Mouse (Mus musculus): ENCODE measurements at regions not wholly inside any gene's neighbourhood (a gene's known extent, or its start where the extent isn't known, plus 50 kb on each side); places are given as distances from the start of the nearest gene placed in this dataset.

DNA sequence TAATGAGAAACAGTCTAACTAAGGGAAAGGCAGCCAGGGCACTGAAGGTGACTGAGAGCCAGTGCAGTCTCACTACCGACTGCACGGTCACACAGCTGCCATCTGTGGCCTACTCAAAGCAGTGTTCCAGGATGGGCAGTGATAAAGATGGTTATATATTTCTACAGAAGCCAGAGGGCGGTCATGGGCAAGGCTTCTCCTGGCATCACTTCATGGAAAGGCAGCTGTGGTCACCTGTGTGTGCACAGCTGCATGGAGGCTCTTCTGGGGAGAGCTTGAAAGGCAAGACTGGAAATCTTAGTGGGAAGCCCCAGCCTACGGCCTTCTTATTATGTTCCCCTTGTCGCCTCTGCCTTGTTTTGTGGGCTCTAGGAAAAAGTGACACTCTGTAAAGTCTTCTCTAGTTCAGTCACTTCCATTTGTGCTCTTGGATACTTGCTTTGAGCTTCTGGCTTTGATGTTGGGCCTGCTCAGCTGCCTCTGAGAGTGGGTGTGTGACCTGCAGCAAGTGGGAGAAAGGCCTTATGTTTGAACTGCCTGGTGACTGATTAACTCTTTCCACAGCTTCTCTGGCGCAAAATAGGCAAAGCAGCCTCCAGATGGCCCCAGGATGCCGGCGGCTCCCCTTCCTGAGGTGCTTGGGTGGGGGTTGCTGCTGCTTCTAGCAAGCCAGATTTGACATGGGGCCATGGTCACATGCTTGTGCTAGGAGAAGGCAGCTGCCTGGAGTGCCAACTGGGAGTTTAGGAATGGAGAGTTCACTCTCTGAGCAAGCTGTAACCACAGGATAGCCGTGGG, 141.4 kb upstream of the Pdzrn3 start:
- Histone ChIP-seq H3K36me3 (ENCODE audit: insufficient read depth) (no peaks in the 10 kb centered on the region), H3K4me2 (no peak overlapping the region), H3K9ac (no peak overlapping the region), H3K4me1 (ENCODE audit: insufficient read depth) (peaks cover 11% of the 10 kb centered on the region), H3K27ac (ENCODE audit: low read depth) (peak overlapping the region; percentile 66), H3K9me3 (ENCODE audit: low read depth, low read length) (no peaks in the 10 kb centered on the region), H3K27me3 (ENCODE audit: insufficient read depth, low read length) (no peaks in the 10 kb centered on the region), H3K4me3 (ENCODE audit: low read depth, low read length) (no peak overlapping the region)
- 24% methylated on average over 9 of the region's 9 CpGs for WGBS
- DNase-seq (peak; percentile 66), ATAC-seq (ENCODE audit: insufficient read depth) (peak; percentile 76)
- TF ChIP-seq CTCF (IDR thresholded peaks at IDR 0.05; ENCODE audit: low read depth): peak; percentile 26; the same call in 1 of the 2 replicates

DNA sequence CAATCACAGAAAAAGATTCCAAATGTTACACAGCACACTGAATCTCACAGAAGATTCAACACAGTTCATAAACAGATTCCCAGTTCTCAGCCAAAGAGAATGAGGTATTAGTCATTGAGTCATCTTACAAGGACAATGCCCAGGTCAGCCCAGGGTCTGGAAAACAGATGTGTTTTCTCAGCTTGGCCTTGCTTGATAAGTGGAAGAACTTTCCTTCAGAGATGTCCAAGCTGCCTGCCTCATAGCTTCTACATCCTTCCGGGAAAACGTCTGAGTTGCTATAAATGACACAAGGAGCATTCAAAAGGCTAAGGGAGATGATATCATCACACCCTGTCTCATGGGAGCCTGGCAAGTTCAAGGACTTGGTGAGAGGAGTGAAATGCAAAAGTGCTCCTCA, 139.9 kb upstream of the Pdzrn3 start:
- no peak overlapping the region for H3K4me2 ChIP-seq
- H3K9ac ChIP-seq: no peak overlapping the region
- H3K36me3 ChIP-seq (ENCODE audit: insufficient read depth): no peaks in the 10 kb centered on the region
- TF ChIP-seq CTCF (IDR thresholded peaks at IDR 0.05; ENCODE audit: low read depth): no peak
- H3K4me3 ChIP-seq (ENCODE audit: low read depth, low read length): no peak overlapping the region
- H3K27ac ChIP-seq (ENCODE audit: low read depth): no peak overlapping the region
- H3K4me1 ChIP-seq (ENCODE audit: insufficient read depth): peaks cover 11% of the 10 kb centered on the region
- WGBS: 30% methylated on average over 2 of the region's 2 CpGs
- DNase-seq: no peak
- H3K27me3 ChIP-seq (ENCODE audit: insufficient read depth, low read length): no peaks in the 10 kb centered on the region
- H3K9me3 ChIP-seq (ENCODE audit: low read depth, low read length): no peaks in the 10 kb centered on the region
- ATAC-seq (ENCODE audit: insufficient read depth): no peak

DNA sequence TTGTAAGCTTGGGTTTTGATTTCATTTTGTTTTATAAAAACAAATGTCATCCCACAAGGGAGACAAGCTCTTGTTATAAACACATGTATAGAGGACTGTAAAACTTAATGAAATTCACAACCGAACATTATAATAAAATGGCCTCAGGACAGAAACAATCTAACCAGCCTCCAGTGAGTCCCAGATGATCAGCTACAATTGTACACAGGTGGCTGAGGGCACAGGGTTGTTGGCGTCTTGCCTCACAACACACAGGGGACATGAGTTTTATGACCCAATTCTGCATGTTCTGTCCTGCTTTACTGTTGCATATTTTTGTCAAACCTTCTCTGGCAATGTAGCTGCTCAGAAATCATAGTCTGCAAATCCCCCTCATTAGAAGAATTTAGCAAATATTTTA, 136.0 kb upstream of the Pdzrn3 start:
- WGBS: 84% methylated on average over 2 of the region's 2 CpGs
- ATAC-seq (ENCODE audit: insufficient read depth) (no peak), DNase-seq (no peak)
- no peak overlapping the region for H3K27ac ChIP-seq (ENCODE audit: low read depth)
- 0 out of 2 replicates have a peak, but pooled peaks cover 2% of the 10 kb centered on the region for H3K4me1 ChIP-seq (ENCODE audit: insufficient read depth)
- no peaks in the 10 kb centered on the region for H3K27me3 ChIP-seq (ENCODE audit: insufficient read depth, low read length)
- H3K4me2 ChIP-seq: no peak overlapping the region
- no peaks in the 10 kb centered on the region for H3K9me3 ChIP-seq (ENCODE audit: low read depth, low read length)
- no peaks in the 10 kb centered on the region for H3K36me3 ChIP-seq (ENCODE audit: insufficient read depth)
- TF ChIP-seq CTCF (IDR thresholded peaks at IDR 0.05; ENCODE audit: low read depth): no peak
- no peak overlapping the region for H3K4me3 ChIP-seq (ENCODE audit: low read depth, low read length)
- no peak overlapping the region for H3K9ac ChIP-seq

DNA sequence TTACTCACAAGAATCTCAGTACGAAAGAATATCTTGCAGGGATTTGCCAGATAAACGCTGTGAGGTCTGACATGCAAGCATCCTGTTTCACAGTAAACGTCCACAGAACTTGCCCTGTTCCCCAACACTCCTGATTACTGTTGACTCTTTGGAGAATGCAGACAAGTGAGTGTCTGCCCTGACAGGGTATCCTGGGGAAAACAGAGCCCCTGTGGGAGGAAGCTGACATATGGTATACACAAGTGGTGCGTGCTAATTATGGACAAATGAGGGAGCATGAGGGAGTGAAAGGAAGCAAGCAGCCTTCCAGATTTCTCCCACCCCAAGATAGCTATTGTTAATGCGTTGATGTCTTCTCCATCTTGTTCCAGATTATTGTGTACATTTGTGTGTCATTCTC, 124.5 kb upstream of the Pdzrn3 start:
- H3K4me2 ChIP-seq: no peak overlapping the region
- H3K27ac ChIP-seq (ENCODE audit: low read depth): no peak overlapping the region
- 19% methylated on average over 5 of the region's 5 CpGs for WGBS
- DNase-seq (peak; percentile 19), ATAC-seq (ENCODE audit: insufficient read depth) (no peak)
- H3K36me3 ChIP-seq (ENCODE audit: insufficient read depth): no peaks in the 10 kb centered on the region
- no peak overlapping the region for H3K9ac ChIP-seq
- no peaks in the 10 kb centered on the region for H3K4me1 ChIP-seq (ENCODE audit: insufficient read depth)
- no peaks in the 10 kb centered on the region for H3K9me3 ChIP-seq (ENCODE audit: low read depth, low read length)
- H3K27me3 ChIP-seq (ENCODE audit: insufficient read depth, low read length): no peaks in the 10 kb centered on the region
- no peak overlapping the region for H3K4me3 ChIP-seq (ENCODE audit: low read depth, low read length)
- TF ChIP-seq CTCF (IDR thresholded peaks at IDR 0.05; ENCODE audit: low read depth): no peak

DNA sequence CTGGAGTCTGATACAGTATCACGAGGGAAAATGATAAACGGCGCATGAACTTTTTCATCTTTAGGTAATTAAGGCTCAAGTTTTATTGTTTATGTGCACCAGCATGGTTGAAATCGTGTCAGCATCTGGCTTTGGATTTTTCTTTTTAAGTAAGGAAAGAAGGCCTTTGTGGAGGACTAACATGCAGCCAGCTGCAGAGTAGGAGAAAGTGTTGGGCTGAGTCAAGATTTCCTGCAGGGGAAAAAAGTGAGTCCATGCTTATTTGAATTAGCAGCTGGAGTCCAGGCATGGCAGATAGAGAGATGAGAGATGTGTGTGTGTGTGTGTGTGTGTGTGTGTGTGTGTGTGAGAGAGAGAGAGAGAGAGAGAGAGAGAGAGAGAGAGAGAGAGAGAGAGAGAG, 124.0 kb upstream of the Pdzrn3 start:
- H3K27ac ChIP-seq (ENCODE audit: low read depth): no peak overlapping the region
- whole genome bisulfite sequencing: 53% methylated on average over 4 of the region's 4 CpGs
- DNase-seq: no peak

DNA sequence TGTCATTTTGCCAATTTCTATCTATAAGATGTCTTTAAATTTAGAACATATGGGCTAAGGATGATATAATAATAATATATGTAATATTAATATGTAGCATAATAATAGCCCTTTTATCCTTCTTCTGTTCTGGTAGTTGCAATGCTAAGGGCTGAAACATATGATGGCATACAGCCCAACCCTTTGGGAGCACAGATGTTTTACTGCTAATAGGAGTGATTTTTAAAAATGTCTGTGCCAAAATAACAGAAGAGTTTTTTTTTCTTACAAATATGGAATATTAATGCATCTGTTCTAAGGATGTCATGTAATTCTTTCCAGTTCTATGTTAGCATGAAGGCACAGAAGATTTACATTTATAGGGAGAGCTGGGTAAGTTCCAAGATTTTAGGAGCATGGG, 122.5 kb upstream of the Pdzrn3 start:
- Histone ChIP-seq H3K4me2 (no peak overlapping the region), H3K27me3 (ENCODE audit: insufficient read depth, low read length) (no peaks in the 10 kb centered on the region), H3K4me1 (ENCODE audit: insufficient read depth) (no peaks in the 10 kb centered on the region), H3K9ac (no peak overlapping the region), H3K4me3 (ENCODE audit: low read depth, low read length) (no peak overlapping the region), H3K9me3 (ENCODE audit: low read depth, low read length) (no peaks in the 10 kb centered on the region), H3K36me3 (ENCODE audit: insufficient read depth) (no peaks in the 10 kb centered on the region), H3K27ac (ENCODE audit: low read depth) (no peak overlapping the region)
- no peak for TF ChIP-seq CTCF (IDR thresholded peaks at IDR 0.05; ENCODE audit: low read depth)
- DNase-seq: peak; percentile 38
- no peak for ATAC-seq (ENCODE audit: insufficient read depth)

More for the DNA sequence above, 124.0 kb upstream of the Pdzrn3 start:
- H3K9me3 ChIP-seq (ENCODE audit: low read depth, low read length): no peaks in the 10 kb centered on the region
- ATAC-seq (ENCODE audit: insufficient read depth): no peak
- H3K9ac ChIP-seq: no peak overlapping the region
- no peak for TF ChIP-seq CTCF (IDR thresholded peaks at IDR 0.05; ENCODE audit: low read depth)
- no peaks in the 10 kb centered on the region for H3K27me3 ChIP-seq (ENCODE audit: insufficient read depth, low read length)
- no peak overlapping the region for H3K4me2 ChIP-seq
- no peaks in the 10 kb centered on the region for H3K4me1 ChIP-seq (ENCODE audit: insufficient read depth)
- no peak overlapping the region for H3K4me3 ChIP-seq (ENCODE audit: low read depth, low read length)
- H3K36me3 ChIP-seq (ENCODE audit: insufficient read depth): no peaks in the 10 kb centered on the region

DNA sequence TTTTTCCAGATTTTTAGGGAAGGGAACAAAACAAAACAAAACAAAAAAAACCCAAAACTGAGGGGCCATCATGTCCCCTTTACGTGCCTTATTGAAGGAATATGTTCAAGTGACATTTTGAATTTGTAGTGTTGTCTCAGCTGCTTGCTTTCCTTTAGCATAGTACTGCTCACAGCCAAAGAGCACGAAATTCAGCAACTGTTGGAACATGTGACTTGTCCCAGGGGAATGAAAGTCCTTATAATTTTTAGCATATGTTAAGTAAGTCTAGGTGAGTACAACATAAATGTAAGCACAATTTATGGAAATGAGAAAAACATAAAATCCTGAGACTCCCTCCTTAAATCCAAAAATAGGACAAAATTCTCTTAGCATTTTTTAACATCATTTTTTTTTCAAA, 110.8 kb upstream of the Pdzrn3 start:
- Histone ChIP-seq H3K4me1 (ENCODE audit: insufficient read depth) (peaks cover 8% of the 10 kb centered on the region; the same call in 1 of the 2 replicates), H3K4me3 (ENCODE audit: low read depth, low read length) (no peak overlapping the region), H3K27ac (ENCODE audit: low read depth) (no peak overlapping the region), H3K9ac (no peak overlapping the region), H3K27me3 (ENCODE audit: insufficient read depth, low read length) (no peaks in the 10 kb centered on the region), H3K4me2 (no peak overlapping the region), H3K9me3 (ENCODE audit: low read depth, low read length) (no peaks in the 10 kb centered on the region), H3K36me3 (ENCODE audit: insufficient read depth) (no peaks in the 10 kb centered on the region)
- no peak for TF ChIP-seq CTCF (IDR thresholded peaks at IDR 0.05; ENCODE audit: low read depth)
- peak; percentile 23 for DNase-seq
- WGBS: 52% methylated on average over 2 of the region's 2 CpGs
- no peak for ATAC-seq (ENCODE audit: insufficient read depth)
